Mouse (Mus musculus) MEL (cell line): ENCODE data around the gene Gad1.

Experiments used
- CTCF ChIP-seq, 3 experiments: IDR thresholded peaks in 2 of 3; conservative IDR thresholded peaks in 1 of 3; 2 replicates each; pipeline ENCODE4 v1.5.1; 2011 to 2012; ENCODE audit warnings: low read length in 3 of 3, low read depth in 2 of 3, mild to moderate bottlenecking in 2 of 3, improper control_type of control experiment in 1 of 3, inconsistent platforms in 1 of 3, mixed read lengths in 1 of 3, moderate library complexity in 1 of 3; ENCODE audit not compliant: control insufficient read depth in 1 of 3, insufficient read depth in 1 of 3, poor library complexity in 1 of 3, severe bottlenecking in 1 of 3
- GATA1 ChIP-seq: IDR thresholded peaks from 2 replicates; pipeline ENCODE4 v1.6.1; 2011; ENCODE audit warnings: low read depth, low read length, improper control_type of control experiment
- POLR2A ChIP-seq, 2 experiments: IDR thresholded peaks; 2 replicates each; pipeline ENCODE4 v1.6.1; 2011 to 2012; ENCODE audit warnings: low read length in 2 of 2, mild to moderate bottlenecking in 2 of 2, control low read depth in 1 of 2, improper control_type of control experiment in 1 of 2, low read depth in 1 of 2, moderate library complexity in 1 of 2; ENCODE audit not compliant: control insufficient read depth in 1 of 2, insufficient read depth in 1 of 2, poor library complexity in 1 of 2
- RCOR1 ChIP-seq: IDR thresholded peaks from 2 replicates; pipeline ENCODE4 v1.6.1; 2012; ENCODE audit warnings: low read depth, mild to moderate bottlenecking, inconsistent platforms, low read length, improper control_type of control experiment
- UBTF ChIP-seq: IDR thresholded peaks from 2 replicates; pipeline ENCODE4 v1.6.1; 2012; ENCODE audit warnings: low read depth, mild to moderate bottlenecking, inconsistent platforms, low read length, improper control_type of control experiment, moderate library complexity, borderline replicate concordance; ENCODE audit not compliant: insufficient read depth
- ZC3H11A ChIP-seq: IDR thresholded peaks from 2 replicates; pipeline ENCODE4 v1.6.1; 2012; ENCODE audit warnings: low read depth, mild to moderate bottlenecking, inconsistent platforms, low read length, improper control_type of control experiment

DNA sequence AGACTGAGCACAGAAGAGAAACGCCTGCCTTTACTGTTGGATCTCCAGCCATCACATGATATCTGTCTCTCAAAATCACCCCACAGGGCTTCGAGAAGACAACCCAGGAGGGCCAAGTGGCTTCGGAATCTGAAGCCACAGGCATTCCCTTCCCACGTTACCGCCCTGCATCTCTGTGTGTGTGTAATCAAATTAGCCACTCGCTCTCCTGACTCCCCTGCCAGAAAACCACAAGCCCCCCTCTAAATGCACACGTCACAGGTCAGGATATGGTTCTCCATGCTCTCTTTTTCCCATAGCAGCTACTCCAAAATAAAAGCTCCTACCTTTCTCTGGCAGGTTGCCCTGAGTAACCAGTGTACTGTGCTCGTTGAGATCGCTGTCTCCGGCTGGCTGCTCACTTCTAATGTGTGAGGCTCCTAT lies 76.5 kb downstream of the Gad1 start:
- TF ChIP-seq ZC3H11A: no peak
- TF ChIP-seq CTCF (IDR thresholded peaks at IDR 0.05 in 2 of 3, conservative IDR thresholded peaks at IDR 0.05 in 1 of 3; ENCODE audit: control insufficient read depth in 1 of 3, insufficient read depth in 1 of 3, low read depth in 2 of 3, low read length in 3 of 3, poor library complexity in 1 of 3, severe bottlenecking in 1 of 3): no peak
- TF ChIP-seq GATA1: no peak
- no peak for TF ChIP-seq UBTF
- TF ChIP-seq RCOR1: no peak
- no peak for TF ChIP-seq POLR2A (IDR thresholded peaks at IDR 0.05; ENCODE audit: control insufficient read depth in 1 of 2, insufficient read depth in 1 of 2, low read depth in 1 of 2, low read length in 2 of 2, poor library complexity in 1 of 2)
